Mouse (Mus musculus) limb, embryonic 11.5 days (tissue): ENCODE measurements around the gene Rnf181. TPM values are rescaled to one million over a fixed set of nuclear protein-coding genes. Genes with fewer than 3 reads are reported as not detected.

Source experiments
- ATAC-seq: fragments of 200-750 bp; cut with Nextera tagmentation; 2 replicates; pipeline ENCODE4 v1.8.0; 2017; ENCODE audit warnings: low read depth; ENCODE audit not compliant: insufficient number of reproducible peaks, low FRiP score, low TSS enrichment
- DNase-seq: peaks from one replicate; pipeline ENCODE4 v3.0.0-alpha.2; 2015; ENCODE audit warnings: low spot score
- H3K27ac ChIP-seq: fragments of 300-500 bp; sonication (generic); replicated peaks from 2 replicates; pipeline ENCODE4 v1.5.1; 2014; ENCODE audit warnings: low read depth, mild to moderate bottlenecking, low read length
- H3K27me3 ChIP-seq: fragments of 300-500 bp; sonication (generic); 2 replicates; pipeline ENCODE4 v1.6.1; 2014; ENCODE audit warnings: mild to moderate bottlenecking, low read length, mixed read lengths; ENCODE audit not compliant: control insufficient read depth, insufficient read depth
- H3K36me3 ChIP-seq: fragments of 300-500 bp; sonication (generic); 2 replicates; pipeline ENCODE4 v1.6.1; 2014; ENCODE audit warnings: mild to moderate bottlenecking, low read length, moderate library complexity, mixed read lengths; ENCODE audit not compliant: control insufficient read depth, insufficient read depth
- H3K4me1 ChIP-seq: fragments of 300-500 bp; sonication (generic); 2 replicates; pipeline ENCODE4 v1.6.1; 2014; ENCODE audit warnings: low read length, mixed read lengths; ENCODE audit not compliant: control insufficient read depth, insufficient read depth
- H3K4me2 ChIP-seq: fragments of 300-500 bp; sonication (generic); 2 replicates; pipeline ENCODE4 v1.6.1; 2014; ENCODE audit warnings: low read depth, mild to moderate bottlenecking, moderate library complexity; ENCODE audit not compliant: severe bottlenecking
- H3K4me3 ChIP-seq: fragments of 300-500 bp; sonication (generic); 2 replicates; pipeline ENCODE4 v1.5.1; 2014; ENCODE audit warnings: low read depth, low read length
- H3K9ac ChIP-seq: fragments of 300-500 bp; sonication (generic); 2 replicates; pipeline ENCODE4 v1.6.1; 2014; ENCODE audit warnings: mild to moderate bottlenecking, low read length
- H3K9me3 ChIP-seq: fragments of 300-500 bp; sonication (generic); 2 replicates; pipeline ENCODE4 v1.6.1; 2016; ENCODE audit warnings: low read length; ENCODE audit not compliant: control insufficient read depth
- WGBS: fragments of 180-500 bp; shearing (Covaris S2); extraction: QIAGEN DNeasy Blood & Tissue Kit; methylation state at CpG from one replicate; pipeline ENCODE4 v1.1.7; 2014; 5-methylcytosine and 5-hydroxymethylcytosine counted together
- polyA plus RNA-seq: library from polyadenylated mRNA; unstranded; fragments of >200 nt; fragmentation: Nextera tagmentation; extraction: Ambion mirVana; gene quantifications from 2 replicates; pipeline ENCODE4 v1.2.1, GENCODE M21; 2014

The Rnf181 gene
- polyA plus RNA-seq, 1 experiment from 2014 or later, result 96.0 TPM

GRCm38 (mm10) chr6:72380131-72380770, 13.5 kb upstream of the Rnf181 start, which contains the start of gene Vamp5:
Gene Vamp5, minus strand, starts transcription at chr6:72380468.
- WGBS, result 1% methylated on average over 48 of the region's 49 CpGs
- Histone ChIP-seq H3K4me1 (peaks cover 8% of the 10 kb centered on the region), H3K4me2 (peak within 1 kb of the TSS; percentile 51), H3K4me3 (peak within 1 kb of the TSS; percentile 39), H3K27me3 (peaks cover 3% of the 10 kb centered on the region; the same call in 1 of the 2 replicates), H3K36me3 (no peaks in the 10 kb centered on the region; the same call in 1 of the 2 replicates), H3K9ac (peak within 1 kb of the TSS; percentile 41), H3K27ac (no peak within 1 kb of the TSS), H3K9me3 (no peaks in the 10 kb centered on the region)
- ATAC-seq (peak; percentile 61), DNase-seq (peak; percentile 62)

- WGBS, result 44% methylated on average over 7 of the region's 7 CpGs
- Histone ChIP-seq H3K36me3 (no peaks in the 10 kb centered on the region), H3K4me3 (peak overlapping the region; percentile 39), H3K9ac (peak overlapping the region; percentile 41; the same call in 1 of the 2 replicates), H3K27me3 (peaks cover 3% of the 10 kb centered on the region; the same call in 1 of the 2 replicates), H3K27ac (no peak overlapping the region), H3K4me1 (peaks cover 8% of the 10 kb centered on the region), H3K4me2 (peak overlapping the region; percentile 51), H3K9me3 (no peaks in the 10 kb centered on the region)
- ATAC-seq (no peak), DNase-seq (no peak)
Observed at GRCm38 (mm10) chr6:72379377-72380130, 12.8 kb upstream of the Rnf181 start.

- 88% methylated on average over 8 of the region's 8 CpGs for WGBS
- DNase-seq, result no peak
- H3K36me3 ChIP-seq, result no peaks in the 10 kb centered on the region
- no peak overlapping the region for H3K4me3 ChIP-seq
- no peak overlapping the region for H3K9ac ChIP-seq
- H3K4me2 ChIP-seq, result no peak overlapping the region
- no peak overlapping the region for H3K27ac ChIP-seq
- ATAC-seq, result no peak
- no peaks in the 10 kb centered on the region for H3K9me3 ChIP-seq
- peaks cover 8% of the 10 kb centered on the region for H3K4me1 ChIP-seq
- peaks cover 3% of the 10 kb centered on the region; the same call in 1 of the 2 replicates for H3K27me3 ChIP-seq
Observed at GRCm38 (mm10) chr6:72378510-72379234, 11.9 kb upstream of the Rnf181 start.

GRCm38 (mm10) chr6:72374820-72375563, 8.2 kb upstream of the Rnf181 start:
- H3K36me3 ChIP-seq, result no peaks in the 10 kb centered on the region
- H3K27me3 ChIP-seq, result peaks cover 1% of the 10 kb centered on the region; the same call in 1 of the 2 replicates
- WGBS, result 86% methylated on average over 15 of the region's 15 CpGs
- ATAC-seq, result no peak
- H3K4me1 ChIP-seq, result peaks cover 3% of the 10 kb centered on the region
- no peak overlapping the region for H3K4me3 ChIP-seq
- no peak overlapping the region for H3K9ac ChIP-seq
- no peak overlapping the region for H3K27ac ChIP-seq
- no peak for DNase-seq
- H3K4me2 ChIP-seq, result no peak overlapping the region
- no peaks in the 10 kb centered on the region for H3K9me3 ChIP-seq

- no peak overlapping the region for H3K27ac ChIP-seq
- no peak overlapping the region for H3K9ac ChIP-seq
- 77% methylated on average over 7 of the region's 7 CpGs for WGBS
- ATAC-seq, result no peak
- no peaks in the 10 kb centered on the region for H3K27me3 ChIP-seq
- no peak overlapping the region for H3K4me3 ChIP-seq
- no peak for DNase-seq
- no peaks in the 10 kb centered on the region for H3K4me1 ChIP-seq
- H3K9me3 ChIP-seq, result no peaks in the 10 kb centered on the region
- H3K36me3 ChIP-seq, result no peaks in the 10 kb centered on the region
- no peak overlapping the region for H3K4me2 ChIP-seq
Observed at GRCm38 (mm10) chr6:72374206-72374605, 7.5 kb upstream of the Rnf181 start.

- WGBS, result 90% methylated on average over 4 of the region's 4 CpGs
- Histone ChIP-seq H3K4me3 (no peak overlapping the region), H3K4me2 (no peak overlapping the region), H3K4me1 (no peaks in the 10 kb centered on the region), H3K27me3 (no peaks in the 10 kb centered on the region), H3K27ac (no peak overlapping the region), H3K36me3 (no peaks in the 10 kb centered on the region), H3K9me3 (no peaks in the 10 kb centered on the region), H3K9ac (no peak overlapping the region)
- DNase-seq (no peak), ATAC-seq (no peak)
Observed at GRCm38 (mm10) chr6:72373184-72373583, 6.4 kb upstream of the Rnf181 start.

- H3K4me1 ChIP-seq, result no peaks in the 10 kb centered on the region
- no peaks in the 10 kb centered on the region for H3K36me3 ChIP-seq
- H3K9me3 ChIP-seq, result no peaks in the 10 kb centered on the region
- no peak overlapping the region for H3K4me2 ChIP-seq
- no peak overlapping the region for H3K9ac ChIP-seq
- H3K4me3 ChIP-seq, result no peak overlapping the region
- H3K27me3 ChIP-seq, result no peaks in the 10 kb centered on the region
- WGBS, result 41% methylated on average over 1 of the region's 1 CpGs
- ATAC-seq (no peak), DNase-seq (no peak)
- H3K27ac ChIP-seq, result no peak overlapping the region
Observed at GRCm38 (mm10) chr6:72371571-72371970, 4.8 kb upstream of the Rnf181 start.

GRCm38 (mm10) chr6:72371147-72371546, 4.4 kb upstream of the Rnf181 start:
- ATAC-seq (no peak), DNase-seq (no peak)
- H3K27ac ChIP-seq, result no peak overlapping the region

More at GRCm38 (mm10) chr6:72371147-72371546, 4.4 kb upstream of the Rnf181 start:
- no peaks in the 10 kb centered on the region for H3K4me1 ChIP-seq
- no peaks in the 10 kb centered on the region for H3K36me3 ChIP-seq
- no peaks in the 10 kb centered on the region for H3K9me3 ChIP-seq
- no peak overlapping the region for H3K4me2 ChIP-seq
- H3K27me3 ChIP-seq, result no peaks in the 10 kb centered on the region
- WGBS, result 51% methylated on average over 5 of the region's 5 CpGs
- no peak overlapping the region for H3K9ac ChIP-seq
- no peak overlapping the region for H3K4me3 ChIP-seq
